In the genomic region with DNA sequence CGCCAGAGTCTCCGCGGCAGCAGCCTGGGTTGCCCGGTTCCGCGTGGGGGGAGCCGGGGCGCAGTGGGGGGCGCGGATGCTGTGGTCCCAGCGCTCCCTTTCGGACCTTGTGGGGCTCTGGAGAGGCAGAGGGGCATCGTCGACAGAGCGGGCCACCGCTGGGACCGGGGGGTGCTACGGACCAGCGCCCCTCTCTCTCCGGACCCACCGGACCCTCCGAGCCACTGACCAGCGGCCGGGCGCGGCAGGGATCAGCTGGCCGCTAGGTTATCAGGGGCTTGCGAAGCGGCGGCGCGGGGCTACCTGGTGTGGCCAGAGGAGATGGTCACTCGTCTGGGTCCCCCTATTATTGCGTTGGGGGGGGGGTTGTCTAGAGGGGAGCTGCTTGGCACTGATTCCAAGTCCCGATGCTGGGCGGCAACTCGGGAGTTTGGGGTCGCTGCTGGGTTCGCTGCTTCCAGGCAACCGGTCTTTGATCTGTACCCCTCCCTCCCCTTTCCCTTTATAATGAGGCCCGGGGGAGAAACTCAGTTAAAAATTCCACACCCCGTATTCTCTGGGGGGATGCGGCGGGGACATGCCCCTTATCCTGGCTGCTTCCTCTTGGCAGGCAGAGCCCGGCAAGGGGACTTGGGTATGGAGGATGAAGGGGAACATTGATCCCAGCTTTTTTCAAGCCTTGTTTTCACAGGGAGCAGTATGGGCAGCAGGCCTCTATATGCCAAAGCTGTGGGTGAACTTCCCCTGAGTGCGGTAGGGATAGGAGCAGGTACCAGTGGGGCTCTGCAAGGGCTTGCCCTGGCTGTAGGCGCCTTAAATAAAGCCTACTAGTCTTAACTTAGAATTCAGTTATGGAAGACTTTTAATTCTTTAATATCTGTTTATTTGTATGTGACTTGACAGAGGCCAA, we compare ENCODE assay signal across 9 mouse cellular contexts. TPM values are rescaled to one million over a fixed set of nuclear protein-coding genes. Genes with fewer than 3 reads are reported as not detected.
DNase-seq lines count a peak whose midpoint lies in the region; ATAC-seq and TF ChIP-seq lines count a peak whose summit lies in the region.
"Had no signal": no experiment of that assay in that cellular context is flagged by ENCODE, and none has a peak within 500 bp of the region (broad histone marks: within the 10 kb centered on the region; RNA-seq: fewer than 3 reads in every experiment).

No protein-coding gene starts in this region.

- peak overlapping the region; percentile 70 for H3K4me2 ChIP-seq in kidney, embryonic 14.5 days (replicated peaks; ENCODE audit: low read depth, low read length)
- H3K4me2 ChIP-seq in forebrain, embryonic 16.5 days (ENCODE audit: low read length), result peak overlapping the region; percentile 78
- peak overlapping the region; percentile 99 for H3K4me2 ChIP-seq in limb, embryonic 11.5 days (ENCODE audit: low read depth, severe bottlenecking)

- H3K4me3 ChIP-seq in kidney, embryonic 14.5 days (ENCODE audit: low read length), result peak overlapping the region; percentile 58
- H3K4me3 ChIP-seq in forebrain, embryonic 16.5 days (replicated peaks; ENCODE audit: low read length), result peak overlapping the region; percentile 81
- peak overlapping the region; percentile 58 for H3K4me3 ChIP-seq in limb, embryonic 11.5 days (ENCODE audit: low read depth, low read length)
- no peak overlapping the region for H3K4me3 ChIP-seq in lung, adult 2 months (replicated peaks; ENCODE audit: extremely low read depth, low read depth, low read length)
- H3K4me3 ChIP-seq: erythroblast, embryonic 14.5 days had no signal

- WGBS in kidney, embryonic 14.5 days, result 3% methylated on average over 37 of the region's 47 CpGs
- 2% methylated on average over 47 of the region's 47 CpGs for WGBS in forebrain, embryonic 16.5 days
- WGBS in limb, embryonic 11.5 days, result 1% methylated on average over 47 of the region's 47 CpGs
- WGBS in lung, adult 2 months, result 6% methylated on average over 47 of the region's 47 CpGs

- H3K4me1 ChIP-seq in kidney, embryonic 14.5 days (ENCODE audit: control insufficient read depth, insufficient read depth, low read length), result no peaks in the 10 kb centered on the region
- H3K4me1 ChIP-seq in forebrain, embryonic 16.5 days (replicated peaks; ENCODE audit: control insufficient read depth, insufficient read depth, low read length), result peaks cover 46% of the 10 kb centered on the region
- H3K4me1 ChIP-seq in limb, embryonic 11.5 days (ENCODE audit: control insufficient read depth, insufficient read depth, low read length), result no peaks in the 10 kb centered on the region
- H3K4me1 ChIP-seq in lung, adult 2 months (ENCODE audit: control insufficient read depth, insufficient read depth, low read length), result no peaks in the 10 kb centered on the region

- H3K27me3 ChIP-seq in kidney, embryonic 14.5 days (ENCODE audit: control insufficient read depth, insufficient read depth, low read length), result peaks cover 28% of the 10 kb centered on the region
- H3K27me3 ChIP-seq in forebrain, embryonic 16.5 days (replicated peaks; ENCODE audit: control insufficient read depth, insufficient read depth, low read length), result no peaks in the 10 kb centered on the region
- H3K27me3 ChIP-seq in limb, embryonic 11.5 days (ENCODE audit: control insufficient read depth, insufficient read depth, low read length), result peaks cover 33% of the 10 kb centered on the region

- H3K27ac ChIP-seq in kidney, embryonic 14.5 days (ENCODE audit: low read depth, low read length), result no peak overlapping the region
- peak overlapping the region; percentile 94 for H3K27ac ChIP-seq in forebrain, embryonic 16.5 days (ENCODE audit: low read length)
- H3K27ac ChIP-seq in limb, embryonic 11.5 days (replicated peaks; ENCODE audit: low read depth, low read length), result no peak overlapping the region

- no peaks in the 10 kb centered on the region for H3K36me3 ChIP-seq in kidney, embryonic 14.5 days (ENCODE audit: control insufficient read depth, insufficient read depth, low read length)
- H3K36me3 ChIP-seq in forebrain, embryonic 16.5 days (ENCODE audit: control insufficient read depth, insufficient read depth), result no peaks in the 10 kb centered on the region
- no peaks in the 10 kb centered on the region for H3K36me3 ChIP-seq in limb, embryonic 11.5 days (ENCODE audit: control insufficient read depth, insufficient read depth, low read length)

- DNase-seq in kidney, postnatal 14 days, result no peak
- DNase-seq in cerebellum, adult 18-20 months, result peak; percentile 43 to 58
- peak; percentile 63 for DNase-seq in limb, embryonic 11.5 days (ENCODE audit: low spot score)
- DNase-seq in retina, embryonic 14.5 days (ENCODE audit: low spot score), result peak; percentile 53
- DNase-seq in urinary bladder, postnatal 36 days (ENCODE audit: low spot score in 2 of 2), result no peak
- no peak for DNase-seq in lung, adult 2 months

- no peak for TF ChIP-seq POLR2A in lung, adult 2 months (IDR thresholded peaks at IDR 0.05; ENCODE audit: borderline replicate concordance, extremely low read depth, low read depth, low read length)

- ATAC-seq in kidney, embryonic 14.5 days (ENCODE audit: low FRiP score, low TSS enrichment), result peak; percentile 19; the same call in 1 of the 2 replicates
- no peak; the same call in 1 of the 2 replicates for ATAC-seq in forebrain, embryonic 16.5 days
- 0 out of 2 replicates have a peak, but pooled peaks have one; percentile 28 for ATAC-seq in limb, embryonic 11.5 days (ENCODE audit: insufficient number of reproducible peaks, low FRiP score, low TSS enrichment, low read depth)

- H3K9me3 ChIP-seq in kidney, embryonic 14.5 days (ENCODE audit: control insufficient read depth, low read length), result no peaks in the 10 kb centered on the region
- H3K9me3 ChIP-seq in forebrain, embryonic 16.5 days (ENCODE audit: control insufficient read depth, low read length), result no peaks in the 10 kb centered on the region
- no peaks in the 10 kb centered on the region for H3K9me3 ChIP-seq in limb, embryonic 11.5 days (ENCODE audit: control insufficient read depth, low read length)

- TF ChIP-seq CTCF in lung, adult 2 months (IDR thresholded peaks at IDR 0.05; ENCODE audit: insufficient read depth, low read length), result no peak

- peak overlapping the region; percentile 55 for H3K9ac ChIP-seq in kidney, embryonic 14.5 days (ENCODE audit: low read depth, low read length)
- peak overlapping the region; percentile 99 for H3K9ac ChIP-seq in forebrain, embryonic 16.5 days (replicated peaks; ENCODE audit: low read depth, low read length)
- H3K9ac ChIP-seq in limb, embryonic 11.5 days (ENCODE audit: low read length), result peak overlapping the region; percentile 67

RNA-seq across cellular contexts. Expression of a gene that starts 1.0 kb away (rescaled TPM):
- polyA plus RNA-seq in kidney, embryonic 14.5 days (2014; fragmentation: Nextera tagmentation; extraction: Ambion mirVana), result 2.6 and 2.8 TPM in 2 replicates
- 161 and 176 TPM in 2 replicates for polyA plus RNA-seq in forebrain, embryonic 16.5 days (2015; fragmentation: Nextera tagmentation; extraction: Ambion mirVana)
- 6.1 and 6.3 TPM in 2 replicates for polyA plus RNA-seq in limb, embryonic 11.5 days (2014; fragmentation: Nextera tagmentation; extraction: Ambion mirVana)
- polyA plus RNA-seq in lung, adult 2 months (2012; rRNA removed), result 1.3 and 1.8 TPM in 2 replicates
- polyA plus RNA-seq: erythroblast, embryonic 14.5 days had no signal

Comparison
In these comparisons a context has a peak if more than half of its experiments do, and no peak if none do; other contexts are left out.
1. DNase-seq: peak in cerebellum, adult 18-20 months (2 of 2), limb, embryonic 11.5 days (single experiment) and retina, embryonic 14.5 days (single experiment); none in kidney, postnatal 14 days (single experiment), urinary bladder, postnatal 36 days (0 of 2) and lung, adult 2 months (single experiment).
2. RNA of a gene that starts 1.0 kb away (polyA plus RNA-seq): 161 to 176 TPM in forebrain, embryonic 16.5 days; 6.1 to 6.3 TPM in limb, embryonic 11.5 days, 2.6 to 2.8 TPM in kidney, embryonic 14.5 days and 1.3 to 1.8 TPM in lung, adult 2 months; every median in the first group is over 10 times any median in the second.
3. Peak in every context shown above with its lines, with median percentiles within 50 percentile points of each other: H3K4me2 ChIP-seq and H3K9ac ChIP-seq.